26 mouse cellular contexts compared by ENCODE assay signal in the genomic region with DNA sequence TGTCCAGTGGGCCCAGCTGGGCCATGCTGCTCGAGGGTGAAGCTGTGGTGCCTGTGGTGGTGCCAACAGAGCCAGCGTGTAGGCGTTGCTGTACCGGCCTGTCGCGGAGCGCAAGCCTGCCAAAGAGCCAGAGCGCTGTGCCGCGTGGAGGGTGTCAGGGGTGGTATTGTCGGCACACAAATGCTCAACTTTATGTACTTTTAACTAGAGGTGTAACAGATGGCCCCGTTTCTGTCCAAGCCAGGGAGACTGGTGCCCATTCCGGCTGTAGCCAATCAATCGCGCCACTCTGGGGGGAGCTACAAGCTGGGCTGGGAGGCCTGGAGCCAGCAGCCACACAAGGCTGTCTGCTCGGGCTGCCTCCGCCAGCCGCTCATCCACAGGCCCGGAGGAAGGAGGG. TPM values are rescaled to one million over a fixed set of nuclear protein-coding genes. Genes with fewer than 3 reads are reported as not detected.
DNase-seq lines count a peak whose midpoint lies in the region; ATAC-seq and TF ChIP-seq lines count a peak whose summit lies in the region.
"Had no signal": no experiment of that assay in that cellular context is flagged by ENCODE, and none has a peak within 500 bp of the region (broad histone marks: within the 10 kb centered on the region; RNA-seq: fewer than 3 reads in every experiment).

No protein-coding gene starts in this region.

- H3K27ac ChIP-seq in cerebellum, adult 2 months (ENCODE audit: insufficient read depth, low read length) = no peak overlapping the region
- H3K27ac ChIP-seq in hindbrain, embryonic 16.5 days (ENCODE audit: low read depth, low read length) = no peak overlapping the region
- no peak overlapping the region for H3K27ac ChIP-seq in hindbrain, embryonic 11.5 days (ENCODE audit: low read depth, low read length)
- H3K27ac ChIP-seq in liver, postnatal 0 days (ENCODE audit: low read depth) = no peak overlapping the region
- no peak overlapping the region for H3K27ac ChIP-seq in heart, embryonic 12.5 days (ENCODE audit: poor library complexity, severe bottlenecking)
- H3K27ac ChIP-seq: embryonic facial prominence, embryonic 12.5 days; intestine, embryonic 15.5 days; kidney, embryonic 15.5 days had no signal

- 0 out of 2 replicates have a peak, but pooled peaks have one; percentile 43 for ATAC-seq in hindbrain, embryonic 16.5 days
- ATAC-seq in hindbrain, embryonic 11.5 days (ENCODE audit: low FRiP score) = no peak
- no peak for ATAC-seq in liver, postnatal 0 days
- ATAC-seq in heart, embryonic 12.5 days (ENCODE audit: insufficient number of reproducible peaks, low FRiP score) = no peak
- ATAC-seq: CD4-positive, CD25-positive, alpha-beta regulatory T cell, adult 4 months; intestine, embryonic 15.5 days had no signal

- peaks cover 6% of the 10 kb centered on the region; the same call in 1 of the 2 replicates for H3K4me1 ChIP-seq in cerebellum, adult 2 months (ENCODE audit: control insufficient read depth, insufficient read depth, low read length)
- 0 out of 2 replicates have a peak, but pooled peaks cover 2% of the 10 kb centered on the region for H3K4me1 ChIP-seq in hindbrain, embryonic 16.5 days (ENCODE audit: control insufficient read depth, insufficient read depth, low read depth, low read length)
- H3K4me1 ChIP-seq in hindbrain, embryonic 11.5 days (replicated peaks; ENCODE audit: control insufficient read depth, insufficient read depth, low read length) = no peaks in the 10 kb centered on the region; the same call in 1 of the 2 replicates
- H3K4me1 ChIP-seq in liver, postnatal 0 days (ENCODE audit: insufficient read depth) = no peaks in the 10 kb centered on the region
- no peaks in the 10 kb centered on the region for H3K4me1 ChIP-seq in heart, embryonic 12.5 days (replicated peaks)
- H3K4me1 ChIP-seq: embryonic facial prominence, embryonic 12.5 days had no signal

- H3K27me3 ChIP-seq in cerebellum, adult 2 months (ENCODE audit: control insufficient read depth, insufficient read depth, low read length) = peaks cover 1% of the 10 kb centered on the region; the same call in 1 of the 2 replicates
- peaks cover 24% of the 10 kb centered on the region for H3K27me3 ChIP-seq in hindbrain, embryonic 16.5 days (replicated peaks; ENCODE audit: control insufficient read depth, insufficient read depth, low read length)
- H3K27me3 ChIP-seq in hindbrain, embryonic 11.5 days (ENCODE audit: control insufficient read depth, insufficient read depth, low read length) = peaks cover 33% of the 10 kb centered on the region
- peaks cover 32% of the 10 kb centered on the region for H3K27me3 ChIP-seq in liver, postnatal 0 days (ENCODE audit: insufficient read depth, low read length)
- H3K27me3 ChIP-seq in heart, embryonic 12.5 days (replicated peaks) = peaks cover 73% of the 10 kb centered on the region

- H3K36me3 ChIP-seq in hindbrain, embryonic 16.5 days (ENCODE audit: control insufficient read depth, insufficient read depth, low read length) = no peaks in the 10 kb centered on the region
- no peaks in the 10 kb centered on the region for H3K36me3 ChIP-seq in hindbrain, embryonic 11.5 days (ENCODE audit: control insufficient read depth, insufficient read depth, low read length)
- H3K36me3 ChIP-seq in liver, postnatal 0 days (replicated peaks; ENCODE audit: insufficient read depth, low read length) = no peaks in the 10 kb centered on the region
- H3K36me3 ChIP-seq in heart, embryonic 12.5 days = no peaks in the 10 kb centered on the region
- H3K36me3 ChIP-seq: embryonic facial prominence, embryonic 12.5 days; intestine, embryonic 15.5 days; kidney, embryonic 15.5 days had no signal

- DNase-seq in cerebellum, adult 2 months = peak; percentile 34 to 50
- no peak for DNase-seq in cerebellum, adult 9-10 months
- no peak for DNase-seq in hindbrain, embryonic 11.5 days (ENCODE audit: low spot score)
- DNase-seq in ZHBTc4 (ENCODE audit: low read depth, low spot score) = peak; percentile 46
- peak; percentile 26 to 57 for DNase-seq in layer of hippocampus, adult 8-10 months (ENCODE audit: low spot score in 2 of 2)
- DNase-seq in liver, postnatal 0 days = no peak
- DNase-seq: adrenal gland, postnatal 10 days; heart, postnatal 4 days; lung, adult 2 months; lung, postnatal 36 days; spleen, adult 18-20 months; thymus, adult 18-20 months had no signal

- TF ChIP-seq POLR2A in cerebellum, adult 2 months (IDR thresholded peaks at IDR 0.05; ENCODE audit: borderline replicate concordance, insufficient read depth, low read length) = no peak

- no peak overlapping the region for H3K9ac ChIP-seq in hindbrain, embryonic 16.5 days (ENCODE audit: low read depth, low read length)
- no peak overlapping the region for H3K9ac ChIP-seq in hindbrain, embryonic 11.5 days (ENCODE audit: low read depth, low read length)
- H3K9ac ChIP-seq in liver, postnatal 0 days (replicated peaks) = no peak overlapping the region
- no peak overlapping the region for H3K9ac ChIP-seq in heart, embryonic 12.5 days
- H3K9ac ChIP-seq: embryonic facial prominence, embryonic 12.5 days; intestine, embryonic 15.5 days; kidney, embryonic 15.5 days had no signal

- no peak for TF ChIP-seq EP300 in liver, postnatal 0 days (IDR thresholded peaks at IDR 0.05; ENCODE audit: low read depth)

- H3K4me2 ChIP-seq in hindbrain, embryonic 16.5 days (ENCODE audit: low read length) = no peak overlapping the region
- no peak overlapping the region for H3K4me2 ChIP-seq in hindbrain, embryonic 11.5 days (replicated peaks; ENCODE audit: low read depth, low read length)
- H3K4me2 ChIP-seq in liver, postnatal 0 days (ENCODE audit: low read depth, low read length) = no peak overlapping the region
- no peak overlapping the region for H3K4me2 ChIP-seq in heart, embryonic 12.5 days
- H3K4me2 ChIP-seq: embryonic facial prominence, embryonic 12.5 days; intestine, embryonic 15.5 days; kidney, embryonic 15.5 days; midbrain, embryonic 11.5 days had no signal

- TF ChIP-seq CTCF in cerebellum, adult 2 months (IDR thresholded peaks at IDR 0.05; ENCODE audit: borderline replicate concordance, insufficient read depth, low read depth, low read length) = no peak
- TF ChIP-seq CTCF in liver, postnatal 0 days (IDR thresholded peaks at IDR 0.05; ENCODE audit: low read depth) = no peak

- 14% methylated on average over 19 of the region's 19 CpGs for WGBS in cerebellum, adult 2 months
- 54% methylated on average over 19 of the region's 19 CpGs for WGBS in hindbrain, embryonic 16.5 days
- WGBS in hindbrain, embryonic 11.5 days = 77% methylated on average over 19 of the region's 19 CpGs
- 75% methylated on average over 19 of the region's 19 CpGs for WGBS in liver, postnatal 0 days (ENCODE audit: insufficient replicate concordance)
- WGBS in heart, embryonic 12.5 days = 72% methylated on average over 19 of the region's 19 CpGs

- no peak overlapping the region for H3K4me3 ChIP-seq in cerebellum, adult 2 months (replicated peaks; ENCODE audit: insufficient read depth, low read depth, low read length)
- no peak overlapping the region for H3K4me3 ChIP-seq in hindbrain, embryonic 16.5 days (ENCODE audit: low read length)
- no peak overlapping the region for H3K4me3 ChIP-seq in hindbrain, embryonic 11.5 days (ENCODE audit: low read depth, low read length)
- H3K4me3 ChIP-seq in liver, postnatal 0 days (ENCODE audit: low read depth, low read length) = no peak overlapping the region
- H3K4me3 ChIP-seq in heart, embryonic 12.5 days = no peak overlapping the region
- H3K4me3 ChIP-seq: embryonic facial prominence, embryonic 12.5 days; intestine, embryonic 15.5 days; kidney, embryonic 15.5 days had no signal

- no peaks in the 10 kb centered on the region for H3K9me3 ChIP-seq in hindbrain, embryonic 16.5 days (ENCODE audit: control insufficient read depth, low read length)
- H3K9me3 ChIP-seq in hindbrain, embryonic 11.5 days (ENCODE audit: control insufficient read depth, low read length) = no peaks in the 10 kb centered on the region
- H3K9me3 ChIP-seq in liver, postnatal 0 days (ENCODE audit: low read length) = no peaks in the 10 kb centered on the region
- no peaks in the 10 kb centered on the region for H3K9me3 ChIP-seq in heart, embryonic 12.5 days (replicated peaks)
- H3K9me3 ChIP-seq: embryonic facial prominence, embryonic 12.5 days; intestine, embryonic 15.5 days; kidney, embryonic 15.5 days had no signal

RNA-seq across cellular contexts. Expression of gene Lbx1, which starts 13.1 kb away (rescaled TPM):
- polyA plus RNA-seq in cerebellum, adult 2 months (2012; rRNA removed) = 5.4 and 6.0 TPM in 2 replicates
- polyA plus RNA-seq in hindbrain, embryonic 16.5 days (2015; fragmentation: Nextera tagmentation; extraction: Ambion mirVana) = 6.9 and 7.3 TPM in 2 replicates
- polyA plus RNA-seq in hindbrain, embryonic 11.5 days (2014; fragmentation: Nextera tagmentation; extraction: Ambion mirVana) = 7.6 and 8.5 TPM in 2 replicates
- total RNA-seq in layer of hippocampus, adult 8-10 months (2022) = not detected
- polyA plus RNA-seq in liver, postnatal 0 days (2015; fragmentation: Nextera tagmentation; extraction: Ambion mirVana) = 0.04 TPM in 1 of 2 replicates, not detected in the other
- not detected in 2 replicates for polyA plus RNA-seq in heart, embryonic 12.5 days (2016; fragmentation: Nextera tagmentation; extraction: Ambion mirVana)
- total RNA-seq: heart, postnatal 4 days; left cerebral cortex, postnatal 25 days; monocyte, adult 5-6 weeks had no signal
- polyA plus RNA-seq: CD4-positive, CD25-positive, alpha-beta regulatory T cell, adult 4 months; cortical plate, adult 2 months; heart, embryonic 14.5 days; large intestine, adult 2 months; liver, adult 2 months; midbrain, embryonic 11.5 days; stomach, embryonic 14.5 days had no signal

Comparison
In these comparisons a context has a peak if more than half of its experiments do, and no peak if none do; other contexts are left out.
1. DNase-seq: peak in cerebellum, adult 2 months (2 of 2), ZHBTc4 (single experiment) and layer of hippocampus, adult 8-10 months (2 of 2); none in cerebellum, adult 9-10 months (single experiment), hindbrain, embryonic 11.5 days (single experiment) and liver, postnatal 0 days (single experiment).